Mouse (Mus musculus): ENCODE measurements around the gene Ank2. TPM values are rescaled to one million over a fixed set of nuclear protein-coding genes. Genes with fewer than 3 reads are reported as not detected.
A peak's percentile ranks its signal among the peaks of the same experiment; 100 is the strongest.

The Ank2 gene
- polyA plus RNA-seq, 1 experiment from 2014 or later = 24.9 TPM

DNA sequence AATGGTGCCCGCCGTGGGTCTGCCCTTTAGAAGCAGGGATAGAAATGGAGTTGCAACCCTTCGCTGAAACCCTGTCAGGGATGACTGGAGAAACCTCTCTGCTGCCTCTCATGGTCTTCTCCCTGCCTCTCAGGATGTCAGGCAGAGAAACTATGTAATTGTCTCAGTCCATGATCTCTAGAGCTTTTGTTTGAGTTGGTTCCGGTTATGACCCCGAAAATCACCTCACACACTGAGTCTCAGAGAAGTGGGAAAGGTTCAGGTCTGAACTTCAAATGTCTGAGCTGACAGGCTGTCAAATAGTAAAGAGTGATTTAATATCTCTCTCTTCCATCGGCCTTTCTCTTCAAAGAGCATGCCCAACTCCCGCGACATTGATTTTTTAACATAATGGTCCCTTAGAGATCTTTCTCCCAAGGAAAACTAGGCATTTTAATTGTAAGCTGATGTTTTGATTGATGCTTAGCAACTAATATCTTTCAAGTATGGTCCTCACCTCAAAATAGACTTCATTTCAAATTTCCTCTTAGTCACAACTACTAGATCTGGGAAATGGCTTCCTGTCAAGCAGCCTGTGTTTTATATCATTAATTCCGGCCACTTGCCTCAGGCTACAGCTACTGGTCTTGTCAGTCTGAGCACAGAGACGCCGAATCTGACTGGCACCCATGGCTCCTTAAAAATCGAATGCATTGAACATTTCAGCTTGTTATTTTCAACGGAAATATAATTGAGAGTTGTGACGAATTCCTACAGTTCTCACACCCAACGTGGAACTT lies 239.0 kb downstream of the Ank2 start:
- H3K4me3 ChIP-seq (replicated peaks) = no peak overlapping the region
- H3K27me3 ChIP-seq (replicated peaks) = no peaks in the 10 kb centered on the region
- H3K9ac ChIP-seq = no peak overlapping the region
- H3K4me2 ChIP-seq (replicated peaks) = no peak overlapping the region
- H3K27ac ChIP-seq = no peak overlapping the region
- no peaks in the 10 kb centered on the region; the same call in 1 of the 2 replicates for H3K4me1 ChIP-seq (replicated peaks)
- no peaks in the 10 kb centered on the region for H3K36me3 ChIP-seq
- no peaks in the 10 kb centered on the region for H3K9me3 ChIP-seq
- WGBS = 78% methylated on average over 15 of the region's 15 CpGs
- no peak for ATAC-seq

GRCm38 (mm10) chr3:127258466-127259075 lies 240.6 kb downstream of the Ank2 start:
- no peaks in the 10 kb centered on the region for H3K9me3 ChIP-seq
- H3K4me1 ChIP-seq (replicated peaks) = no peaks in the 10 kb centered on the region; the same call in 1 of the 2 replicates
- no peak for ATAC-seq
- H3K27ac ChIP-seq = no peak overlapping the region
- no peak overlapping the region for H3K9ac ChIP-seq
- H3K4me3 ChIP-seq (replicated peaks) = no peak overlapping the region
- H3K4me2 ChIP-seq (replicated peaks) = peak overlapping the region; percentile 33
- H3K27me3 ChIP-seq (replicated peaks) = no peaks in the 10 kb centered on the region
- WGBS = 39% methylated on average over 15 of the region's 15 CpGs
- H3K36me3 ChIP-seq = no peaks in the 10 kb centered on the region

GRCm38 (mm10) chr3:127257969-127258368 lies 241.2 kb downstream of the Ank2 start:
- Histone ChIP-seq H3K9ac (0 out of 2 replicates have a peak overlapping the region, but pooled peaks have one; percentile 37), H3K27ac (peak overlapping the region; percentile 78), H3K9me3 (no peaks in the 10 kb centered on the region), H3K27me3 (replicated peaks) (no peaks in the 10 kb centered on the region), H3K4me1 (replicated peaks) (no peaks in the 10 kb centered on the region; the same call in 1 of the 2 replicates), H3K36me3 (no peaks in the 10 kb centered on the region), H3K4me2 (replicated peaks) (peak overlapping the region; percentile 82), H3K4me3 (replicated peaks) (peak overlapping the region; percentile 43)
- WGBS = under 1% methylated on average over 18 of the region's 18 CpGs
- ATAC-seq = peak; percentile 82

GRCm38 (mm10) chr3:127257279-127257925 lies 241.7 kb downstream of the Ank2 start:
- H3K9me3 ChIP-seq = no peaks in the 10 kb centered on the region
- H3K27me3 ChIP-seq (replicated peaks) = no peaks in the 10 kb centered on the region
- WGBS = under 1% methylated on average over 13 of the region's 13 CpGs
- peak; percentile 97 for ATAC-seq
- no peaks in the 10 kb centered on the region for H3K36me3 ChIP-seq
- peak overlapping the region; percentile 78 for H3K27ac ChIP-seq
- H3K4me2 ChIP-seq (replicated peaks) = peak overlapping the region; percentile 82
- H3K4me1 ChIP-seq (replicated peaks) = no peaks in the 10 kb centered on the region; the same call in 1 of the 2 replicates
- peak overlapping the region; percentile 43 for H3K4me3 ChIP-seq (replicated peaks)
- peak overlapping the region; percentile 37; the same call in 1 of the 2 replicates for H3K9ac ChIP-seq

- no peak overlapping the region for H3K9ac ChIP-seq
- H3K4me1 ChIP-seq (replicated peaks) = no peaks in the 10 kb centered on the region; the same call in 1 of the 2 replicates
- WGBS = 72% methylated on average over 2 of the region's 2 CpGs
- H3K27ac ChIP-seq = no peak overlapping the region
- H3K9me3 ChIP-seq = no peaks in the 10 kb centered on the region
- H3K4me3 ChIP-seq (replicated peaks) = no peak overlapping the region
- no peaks in the 10 kb centered on the region for H3K36me3 ChIP-seq
- H3K27me3 ChIP-seq (replicated peaks) = no peaks in the 10 kb centered on the region
- no peak for ATAC-seq
- no peak overlapping the region for H3K4me2 ChIP-seq (replicated peaks)
These were observed 242.5 kb downstream of the Ank2 start for GRCm38 (mm10) chr3:127256681-127257080.

- ATAC-seq = no peak
- no peaks in the 10 kb centered on the region for H3K9me3 ChIP-seq
- H3K27ac ChIP-seq = no peak overlapping the region
- H3K4me3 ChIP-seq (replicated peaks) = no peak overlapping the region
- H3K27me3 ChIP-seq (replicated peaks) = no peaks in the 10 kb centered on the region
- no peak overlapping the region for H3K4me2 ChIP-seq (replicated peaks)
- 65% methylated on average over 5 of the region's 5 CpGs for WGBS
- H3K4me1 ChIP-seq (replicated peaks) = no peaks in the 10 kb centered on the region
- H3K9ac ChIP-seq = no peak overlapping the region
- no peaks in the 10 kb centered on the region for H3K36me3 ChIP-seq
These were observed 248.2 kb downstream of the Ank2 start for GRCm38 (mm10) chr3:127250930-127251329.

- Histone ChIP-seq H3K4me3 (replicated peaks) (no peak overlapping the region), H3K9me3 (no peaks in the 10 kb centered on the region), H3K27me3 (replicated peaks) (no peaks in the 10 kb centered on the region), H3K27ac (no peak overlapping the region), H3K9ac (no peak overlapping the region), H3K4me2 (replicated peaks) (no peak overlapping the region), H3K36me3 (no peaks in the 10 kb centered on the region), H3K4me1 (replicated peaks) (no peaks in the 10 kb centered on the region)
- no peak for ATAC-seq
These were observed 250.5 kb downstream of the Ank2 start for GRCm38 (mm10) chr3:127248611-127249010.

GRCm38 (mm10) chr3:127246989-127247708 lies 252.0 kb downstream of the Ank2 start:
- Histone ChIP-seq H3K4me3 (replicated peaks) (no peak overlapping the region), H3K9me3 (no peaks in the 10 kb centered on the region), H3K36me3 (no peaks in the 10 kb centered on the region), H3K4me1 (replicated peaks) (no peaks in the 10 kb centered on the region), H3K27ac (no peak overlapping the region), H3K9ac (no peak overlapping the region), H3K4me2 (replicated peaks) (no peak overlapping the region), H3K27me3 (replicated peaks) (no peaks in the 10 kb centered on the region)
- no peak for ATAC-seq
- WGBS = 75% methylated on average over 11 of the region's 11 CpGs

DNA sequence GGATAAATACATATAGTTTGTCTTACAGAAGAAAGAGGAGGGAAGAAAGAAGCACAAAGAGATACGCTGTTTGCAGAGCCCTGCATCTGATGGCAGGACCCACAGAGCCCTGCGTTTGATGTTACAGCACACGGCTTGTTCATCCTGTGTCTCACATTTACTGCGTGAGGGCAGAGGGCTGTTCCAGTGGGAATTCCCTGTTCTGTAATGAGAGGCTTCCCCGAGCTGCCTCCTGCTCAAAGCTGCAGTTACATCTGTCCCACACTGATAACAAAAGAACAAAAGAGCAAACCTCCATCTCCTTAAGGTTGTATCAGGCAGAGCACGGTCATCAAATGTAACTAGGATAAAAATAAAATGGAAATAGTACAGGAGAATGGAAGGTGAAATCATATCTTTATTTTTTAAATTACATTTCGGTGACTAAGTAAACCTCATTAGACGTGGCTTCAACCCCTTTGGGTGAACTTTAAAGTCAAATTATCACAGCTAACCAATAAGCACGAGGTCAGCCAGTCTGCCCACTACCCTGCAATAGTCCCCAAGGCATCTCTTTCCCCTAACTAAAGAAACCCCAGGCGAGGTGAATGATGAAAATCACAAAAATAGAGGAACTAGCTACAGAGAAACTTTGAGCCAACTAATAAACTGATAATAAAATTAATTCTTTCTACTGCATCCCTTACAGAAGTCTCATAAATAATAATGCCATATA lies 255.1 kb downstream of the Ank2 start:
- Histone ChIP-seq H3K27me3 (replicated peaks) (no peaks in the 10 kb centered on the region), H3K9me3 (no peaks in the 10 kb centered on the region), H3K9ac (no peak overlapping the region), H3K36me3 (no peaks in the 10 kb centered on the region), H3K4me3 (replicated peaks) (no peak overlapping the region), H3K4me2 (replicated peaks) (no peak overlapping the region), H3K4me1 (replicated peaks) (no peaks in the 10 kb centered on the region), H3K27ac (no peak overlapping the region)
- ATAC-seq = no peak
- 63% methylated on average over 10 of the region's 10 CpGs for WGBS

DNA sequence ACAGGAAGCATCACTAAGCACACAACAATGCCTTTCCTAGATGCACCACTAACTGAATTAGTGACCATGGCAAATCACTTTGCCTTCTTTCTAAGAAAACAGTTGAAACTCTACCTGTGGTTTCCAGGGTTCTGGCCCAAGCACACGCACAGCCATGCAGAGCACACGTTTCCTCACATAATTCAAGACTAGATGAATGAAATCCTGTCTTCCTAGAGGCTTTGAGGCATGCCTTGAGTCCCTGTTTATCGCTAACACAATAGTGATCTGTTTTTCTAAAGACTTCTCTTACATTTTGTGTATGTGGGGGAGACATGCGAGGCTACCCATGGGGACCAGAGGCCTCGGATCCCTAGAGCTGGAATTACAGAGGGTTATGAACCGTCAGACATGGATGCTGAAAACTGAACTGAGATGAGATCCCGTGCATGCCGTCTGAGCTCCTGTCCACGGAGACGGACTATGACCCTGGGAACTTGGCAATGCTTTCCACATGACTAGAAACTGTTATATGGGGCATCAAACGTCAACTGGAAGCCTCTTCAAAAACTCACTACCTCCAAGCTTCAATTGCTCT lies 256.8 kb downstream of the Ank2 start:
- ATAC-seq = no peak
- no peaks in the 10 kb centered on the region for H3K9me3 ChIP-seq
- no peak overlapping the region for H3K4me2 ChIP-seq (replicated peaks)
- no peaks in the 10 kb centered on the region for H3K4me1 ChIP-seq (replicated peaks)
- H3K9ac ChIP-seq = no peak overlapping the region
- no peaks in the 10 kb centered on the region for H3K36me3 ChIP-seq
- H3K27me3 ChIP-seq (replicated peaks) = no peaks in the 10 kb centered on the region
- H3K27ac ChIP-seq = no peak overlapping the region
- H3K4me3 ChIP-seq (replicated peaks) = no peak overlapping the region
- 88% methylated on average over 11 of the region's 11 CpGs for WGBS

- Histone ChIP-seq H3K4me1 (replicated peaks) (no peaks in the 10 kb centered on the region), H3K9me3 (no peaks in the 10 kb centered on the region), H3K4me2 (replicated peaks) (no peak overlapping the region), H3K4me3 (replicated peaks) (no peak overlapping the region), H3K36me3 (no peaks in the 10 kb centered on the region), H3K27me3 (replicated peaks) (no peaks in the 10 kb centered on the region), H3K9ac (no peak overlapping the region), H3K27ac (no peak overlapping the region)
- no peak for ATAC-seq
- WGBS = 85% methylated on average over 5 of the region's 5 CpGs
These were observed 263.9 kb downstream of the Ank2 start for GRCm38 (mm10) chr3:127235271-127235670.

Data from intestine, embryonic 15.5 days (tissue).